In the genomic region with DNA sequence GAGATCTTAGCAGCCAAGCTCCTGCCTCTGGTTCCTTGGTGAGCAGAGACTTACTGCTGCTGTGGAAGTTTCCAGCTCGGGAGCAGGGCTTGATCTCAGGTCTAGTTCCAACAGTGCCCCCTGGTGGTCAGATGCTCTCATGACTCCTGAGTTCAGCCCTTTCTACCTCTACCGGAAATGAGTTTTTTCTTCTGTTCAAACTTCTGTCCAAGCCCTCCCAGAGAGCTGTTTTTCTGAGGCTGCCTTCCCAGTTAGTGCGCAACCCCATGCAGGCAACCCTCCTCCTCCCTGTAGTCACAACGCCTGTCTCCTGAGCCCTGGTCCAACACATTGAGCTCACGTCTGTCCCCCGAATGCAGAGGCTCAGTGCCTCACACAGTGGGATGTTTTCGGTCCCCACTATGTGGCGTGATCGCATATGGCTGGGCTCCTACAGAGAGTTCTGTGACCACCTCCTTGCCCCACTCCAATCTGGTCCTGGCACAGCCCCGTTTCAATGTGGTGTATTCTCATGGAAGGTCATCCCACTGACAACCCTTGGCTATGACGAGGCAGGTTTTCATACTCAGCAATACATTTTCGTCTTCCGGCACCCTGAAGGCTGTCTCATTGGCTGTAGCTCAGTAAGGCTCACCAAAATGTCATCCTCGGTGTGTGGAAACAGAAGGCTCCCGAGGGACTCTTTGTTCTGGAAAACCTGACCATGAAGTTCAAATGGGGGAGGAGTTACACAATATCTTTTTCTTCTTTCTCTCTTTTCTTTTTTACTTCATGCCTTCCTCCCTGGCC, we compare ENCODE assay signal across 9 mouse cellular contexts. TPM values are rescaled to one million over a fixed set of nuclear protein-coding genes. Genes with fewer than 3 reads are reported as not detected.
DNase-seq lines count a peak whose midpoint lies in the region; ATAC-seq and TF ChIP-seq lines count a peak whose summit lies in the region.
"Had no signal": no experiment of that assay in that cellular context is flagged by ENCODE, and none has a peak within 500 bp of the region (broad histone marks: within the 10 kb centered on the region; RNA-seq: fewer than 3 reads in every experiment).

No protein-coding gene starts in this region.

- peak; percentile 95 for DNase-seq in kidney, postnatal 4 days
- DNase-seq in ovary, postnatal 10 days (ENCODE audit: low spot score) = peak; percentile 81
- DNase-seq in thymus, postnatal 0 days (ENCODE audit: low spot score) = peak; percentile 91

- H3K27me3 ChIP-seq in embryonic facial prominence, embryonic 15.5 days = no peaks in the 10 kb centered on the region
- H3K27me3 ChIP-seq in heart, embryonic 16.5 days (ENCODE audit: control insufficient read depth, insufficient read depth, low read length) = no peaks in the 10 kb centered on the region
- no peaks in the 10 kb centered on the region for H3K27me3 ChIP-seq in liver, embryonic 16.5 days (ENCODE audit: control insufficient read depth, insufficient read depth, low read depth, low read length)
- H3K27me3 ChIP-seq: midbrain, embryonic 12.5 days had no signal

- no peaks in the 10 kb centered on the region for H3K9me3 ChIP-seq in embryonic facial prominence, embryonic 15.5 days (replicated peaks)
- H3K9me3 ChIP-seq in heart, embryonic 16.5 days (replicated peaks; ENCODE audit: control insufficient read depth, low read length) = no peaks in the 10 kb centered on the region
- no peaks in the 10 kb centered on the region for H3K9me3 ChIP-seq in liver, embryonic 16.5 days (replicated peaks; ENCODE audit: control insufficient read depth, low read length)
- H3K9me3 ChIP-seq: midbrain, embryonic 12.5 days had no signal

- no peak overlapping the region for H3K9ac ChIP-seq in embryonic facial prominence, embryonic 15.5 days
- 0 out of 2 replicates have a peak overlapping the region, but pooled peaks have one; percentile 47 for H3K9ac ChIP-seq in heart, embryonic 16.5 days (ENCODE audit: low read length)
- H3K9ac ChIP-seq in liver, embryonic 16.5 days (ENCODE audit: low read depth, low read length) = no peak overlapping the region
- H3K9ac ChIP-seq: midbrain, embryonic 12.5 days had no signal

- 54% methylated on average over 15 of the region's 15 CpGs for WGBS in bone marrow, adult 2 months
- 60% methylated on average over 15 of the region's 15 CpGs for WGBS in embryonic facial prominence, embryonic 15.5 days
- 52% methylated on average over 15 of the region's 15 CpGs for WGBS in heart, embryonic 16.5 days
- 51% methylated on average over 15 of the region's 15 CpGs for WGBS in liver, embryonic 16.5 days (ENCODE audit: insufficient replicate concordance)

- peak; percentile 71 for ATAC-seq in CD4-positive, CD25-positive, alpha-beta regulatory T cell, adult 4 months
- ATAC-seq in embryonic facial prominence, embryonic 15.5 days (ENCODE audit: insufficient number of reproducible peaks, low FRiP score, low TSS enrichment, low read depth) = no peak
- peak; percentile 63 for ATAC-seq in heart, embryonic 16.5 days (replicated peaks; ENCODE audit: extremely low read depth, insufficient read depth, low FRiP score)
- ATAC-seq in liver, embryonic 16.5 days (ENCODE audit: low read depth) = no peak

- no peak overlapping the region for H3K4me3 ChIP-seq in bone marrow, adult 2 months (replicated peaks; ENCODE audit: control insufficient read depth, low read depth, low read length)
- no peak overlapping the region for H3K4me3 ChIP-seq in embryonic facial prominence, embryonic 15.5 days (replicated peaks)
- H3K4me3 ChIP-seq in heart, embryonic 16.5 days (ENCODE audit: low read length) = no peak overlapping the region
- no peak overlapping the region for H3K4me3 ChIP-seq in liver, embryonic 16.5 days (ENCODE audit: low read depth, low read length)
- H3K4me3 ChIP-seq: midbrain, embryonic 12.5 days had no signal

- peak; percentile 86 for TF ChIP-seq CTCF in bone marrow, adult 2 months (IDR thresholded peaks at IDR 0.05; ENCODE audit: control insufficient read depth, insufficient read depth, low read length)

- H3K4me2 ChIP-seq in embryonic facial prominence, embryonic 15.5 days (replicated peaks) = no peak overlapping the region
- peak overlapping the region; percentile 27; the same call in 1 of the 2 replicates for H3K4me2 ChIP-seq in heart, embryonic 16.5 days (ENCODE audit: low read depth, low read length)
- H3K4me2 ChIP-seq in liver, embryonic 16.5 days (ENCODE audit: low read depth, low read length) = no peak overlapping the region
- H3K4me2 ChIP-seq: midbrain, embryonic 12.5 days had no signal

- H3K27ac ChIP-seq in bone marrow, adult 2 months (ENCODE audit: control insufficient read depth, insufficient read depth, low read depth, low read length, poor library complexity) = no peak overlapping the region
- peak overlapping the region; percentile 65 for H3K27ac ChIP-seq in embryonic facial prominence, embryonic 15.5 days (replicated peaks)
- peak overlapping the region; percentile 58 for H3K27ac ChIP-seq in heart, embryonic 16.5 days (ENCODE audit: low read length)
- H3K27ac ChIP-seq in liver, embryonic 16.5 days (ENCODE audit: low read length) = peak overlapping the region; percentile 43; the same call in 1 of the 2 replicates
- H3K27ac ChIP-seq: midbrain, embryonic 12.5 days had no signal

- no peak for TF ChIP-seq POLR2A in bone marrow, adult 2 months (IDR thresholded peaks at IDR 0.05; ENCODE audit: borderline replicate concordance, control insufficient read depth, low read depth, low read length)

- no peaks in the 10 kb centered on the region for H3K36me3 ChIP-seq in embryonic facial prominence, embryonic 15.5 days
- no peaks in the 10 kb centered on the region for H3K36me3 ChIP-seq in heart, embryonic 16.5 days (ENCODE audit: control insufficient read depth, insufficient read depth)
- H3K36me3 ChIP-seq in liver, embryonic 16.5 days (ENCODE audit: control insufficient read depth, insufficient read depth) = no peaks in the 10 kb centered on the region
- H3K36me3 ChIP-seq: midbrain, embryonic 12.5 days had no signal

- H3K4me1 ChIP-seq in bone marrow, adult 2 months (ENCODE audit: control insufficient read depth, insufficient read depth, low read length) = no peaks in the 10 kb centered on the region
- H3K4me1 ChIP-seq in embryonic facial prominence, embryonic 15.5 days = peaks cover 30% of the 10 kb centered on the region
- H3K4me1 ChIP-seq in heart, embryonic 16.5 days (ENCODE audit: control insufficient read depth, insufficient read depth, low read length) = peaks cover 14% of the 10 kb centered on the region
- H3K4me1 ChIP-seq in liver, embryonic 16.5 days (ENCODE audit: control insufficient read depth, low read depth, low read length) = peaks cover 6% of the 10 kb centered on the region

RNA-seq across cellular contexts. Expression of a gene that starts 2.2 kb away (rescaled TPM):
- not detected for polyA plus RNA-seq in CD4-positive, CD25-positive, alpha-beta regulatory T cell, adult 4 months (2017; shearing (Covaris generic))
- not detected in 2 replicates for polyA plus RNA-seq in bone marrow, adult 2 months (2011; ENCODE audit: insufficient read depth, insufficient read length, low replicate concordance, missing spikeins)
- polyA plus RNA-seq in embryonic facial prominence, embryonic 15.5 days (2015; fragmentation: Nextera tagmentation; extraction: Ambion mirVana) = 0.25 and 0.55 TPM in 2 replicates
- 0.16 and 0.39 TPM in 2 replicates for polyA plus RNA-seq in heart, embryonic 16.5 days (2015; fragmentation: Nextera tagmentation; extraction: Ambion mirVana)
- 0.08 TPM in 1 of 2 replicates, not detected in the other for polyA plus RNA-seq in liver, embryonic 16.5 days (2015; fragmentation: Nextera tagmentation; extraction: Ambion mirVana)
- polyA plus RNA-seq in thymus, postnatal 0 days (2015; fragmentation: Nextera tagmentation; extraction: Ambion mirVana) = 0.14 and 0.37 TPM in 2 replicates

RNA-seq across cellular contexts. Expression of a gene that starts 4.2 kb away (rescaled TPM):
- not detected for polyA plus RNA-seq in CD4-positive, CD25-positive, alpha-beta regulatory T cell, adult 4 months (2017; shearing (Covaris generic))
- 7.9 and 11.4 TPM in 2 replicates for polyA plus RNA-seq in bone marrow, adult 2 months (2011; ENCODE audit: insufficient read depth, insufficient read length, low replicate concordance, missing spikeins)
- polyA plus RNA-seq in embryonic facial prominence, embryonic 15.5 days (2015; fragmentation: Nextera tagmentation; extraction: Ambion mirVana) = 3.0 and 4.2 TPM in 2 replicates
- polyA plus RNA-seq in heart, embryonic 16.5 days (2015; fragmentation: Nextera tagmentation; extraction: Ambion mirVana) = 2.1 and 2.6 TPM in 2 replicates
- polyA plus RNA-seq in liver, embryonic 16.5 days (2015; fragmentation: Nextera tagmentation; extraction: Ambion mirVana) = 258 and 290 TPM in 2 replicates
- 2.1 and 2.7 TPM in 2 replicates for polyA plus RNA-seq in thymus, postnatal 0 days (2015; fragmentation: Nextera tagmentation; extraction: Ambion mirVana)

RNA-seq across cellular contexts. Expression of a gene that starts 53.2 kb away (rescaled TPM):
- polyA plus RNA-seq in CD4-positive, CD25-positive, alpha-beta regulatory T cell, adult 4 months (2017; shearing (Covaris generic)) = 10 to 100 TPM; 49.6 to 62.7 TPM
- 6.1 and 12.1 TPM in 2 replicates for polyA plus RNA-seq in bone marrow, adult 2 months (2011; ENCODE audit: insufficient read depth, insufficient read length, low replicate concordance, missing spikeins)
- 38.1 and 40.5 TPM in 2 replicates for polyA plus RNA-seq in embryonic facial prominence, embryonic 15.5 days (2015; fragmentation: Nextera tagmentation; extraction: Ambion mirVana)
- polyA plus RNA-seq in heart, embryonic 16.5 days (2015; fragmentation: Nextera tagmentation; extraction: Ambion mirVana) = 23.2 and 23.8 TPM in 2 replicates
- polyA plus RNA-seq in liver, embryonic 16.5 days (2015; fragmentation: Nextera tagmentation; extraction: Ambion mirVana) = 15.8 and 17.3 TPM in 2 replicates
- 35.6 and 40.5 TPM in 2 replicates for polyA plus RNA-seq in thymus, postnatal 0 days (2015; fragmentation: Nextera tagmentation; extraction: Ambion mirVana)

Comparison
In these comparisons a context has a peak if more than half of its experiments do, and no peak if none do; other contexts are left out.
1. ATAC-seq: peak in CD4-positive, CD25-positive, alpha-beta regulatory T cell, adult 4 months (single experiment) and heart, embryonic 16.5 days (single experiment); none in embryonic facial prominence, embryonic 15.5 days (single experiment) and liver, embryonic 16.5 days (single experiment).
2. RNA of a gene that starts 4.2 kb away (polyA plus RNA-seq): 258 to 290 TPM in liver, embryonic 16.5 days; 7.9 to 11.4 TPM in bone marrow, adult 2 months, 3.0 to 4.2 TPM in embryonic facial prominence, embryonic 15.5 days, 2.1 to 2.7 TPM in thymus, postnatal 0 days, 2.1 to 2.6 TPM in heart, embryonic 16.5 days and not detected in CD4-positive, CD25-positive, alpha-beta regulatory T cell, adult 4 months; every median in the first group is over 10 times any median in the second.
3. Peak in every context shown above with its lines, with median percentiles within 50 percentile points of each other: DNase-seq.